Mouse (Mus musculus): ENCODE data around the gene 5730522E02Rik. TPM values are rescaled to one million over a fixed set of nuclear protein-coding genes. Genes with fewer than 3 reads are reported as not detected.

Gene 5730522E02Rik
- total RNA-seq, 2 experiments from 2014 or later = not detected

GRCm38 (mm10) chr11:25644767-25645622 lies 565.6 kb downstream of the 5730522E02Rik start:
- intact Hi-C loops (cut with DNase I) = no loop called here
- DNase-seq = no peak
- Histone ChIP-seq H3K27ac (no peak overlapping the region), H3K4me3 (no peak overlapping the region)
- TF ChIP-seq CTCF (IDR thresholded peaks at IDR 0.05) = no peak

- Histone ChIP-seq H3K27ac (no peak overlapping the region), H3K4me3 (no peak overlapping the region)
- DNase-seq = no peak
- TF ChIP-seq CTCF (IDR thresholded peaks at IDR 0.05) = no peak
- intact Hi-C loops (cut with DNase I) = no loop called here
Measured at GRCm38 (mm10) chr11:25606886-25607285, 603.7 kb downstream of the 5730522E02Rik start.

DNA sequence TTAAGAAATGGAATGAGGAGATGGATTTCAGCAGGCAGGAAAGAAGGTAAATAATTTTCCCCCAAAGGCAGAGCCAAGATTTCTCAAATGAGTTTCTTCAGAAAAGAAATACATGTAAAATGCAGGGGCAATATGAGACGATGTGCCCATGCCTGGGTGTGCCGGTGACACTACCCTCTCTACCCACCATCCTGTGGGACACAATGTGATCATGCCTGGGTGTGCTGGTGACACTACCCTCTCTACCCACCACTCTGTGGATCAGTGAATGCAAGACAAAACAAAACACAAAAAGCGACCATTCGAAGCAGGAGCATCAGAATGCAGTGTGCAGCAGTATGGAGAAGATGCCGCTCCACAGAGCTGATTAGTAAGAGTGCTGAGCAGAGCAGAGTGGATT lies 610.5 kb downstream of the 5730522E02Rik start:
- no peak for TF ChIP-seq CTCF (IDR thresholded peaks at IDR 0.05)
- intact Hi-C loops (cut with DNase I) = no loop called here
- no peak for DNase-seq
- H3K27ac ChIP-seq = no peak overlapping the region
- no peak overlapping the region for H3K4me3 ChIP-seq

GRCm38 (mm10) chr11:25595303-25595702 lies 615.3 kb downstream of the 5730522E02Rik start:
- TF ChIP-seq CTCF (IDR thresholded peaks at IDR 0.05) = no peak
- no peak overlapping the region for H3K27ac ChIP-seq
- no peak overlapping the region for H3K4me3 ChIP-seq
- intact Hi-C loops (cut with DNase I) = no loop called here
- DNase-seq = no peak

GRCm38 (mm10) chr11:25594780-25595179 lies 615.8 kb downstream of the 5730522E02Rik start:
- Histone ChIP-seq H3K27ac (no peak overlapping the region), H3K4me3 (no peak overlapping the region)
- TF ChIP-seq CTCF (IDR thresholded peaks at IDR 0.05) = no peak
- intact Hi-C loops (cut with DNase I) = no loop called here
- DNase-seq = no peak

DNA sequence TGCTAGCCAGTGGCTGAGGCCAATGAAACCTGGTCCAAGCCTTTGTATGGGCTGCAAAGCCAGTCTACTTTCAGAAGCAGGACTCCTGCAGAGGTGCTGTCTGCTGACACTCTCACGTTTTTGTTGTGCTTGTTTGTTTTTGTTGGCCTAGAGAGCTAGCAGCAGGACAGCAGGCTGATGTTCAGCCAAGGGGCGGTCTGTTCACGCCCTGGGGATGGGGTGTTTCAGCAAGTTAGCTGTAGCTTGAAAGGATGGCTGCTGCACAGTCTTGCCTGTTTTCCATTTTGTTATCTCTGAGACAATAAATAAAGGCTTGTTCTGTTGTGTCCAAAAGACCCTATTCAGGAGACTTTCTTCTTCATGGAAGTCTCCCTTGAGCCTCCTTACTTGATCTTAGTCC lies 618.3 kb downstream of the 5730522E02Rik start:
- intact Hi-C loops (cut with DNase I) = no loop called here
- TF ChIP-seq CTCF (IDR thresholded peaks at IDR 0.05) = no peak
- Histone ChIP-seq H3K27ac (no peak overlapping the region), H3K4me3 (no peak overlapping the region)
- no peak for DNase-seq

DNA sequence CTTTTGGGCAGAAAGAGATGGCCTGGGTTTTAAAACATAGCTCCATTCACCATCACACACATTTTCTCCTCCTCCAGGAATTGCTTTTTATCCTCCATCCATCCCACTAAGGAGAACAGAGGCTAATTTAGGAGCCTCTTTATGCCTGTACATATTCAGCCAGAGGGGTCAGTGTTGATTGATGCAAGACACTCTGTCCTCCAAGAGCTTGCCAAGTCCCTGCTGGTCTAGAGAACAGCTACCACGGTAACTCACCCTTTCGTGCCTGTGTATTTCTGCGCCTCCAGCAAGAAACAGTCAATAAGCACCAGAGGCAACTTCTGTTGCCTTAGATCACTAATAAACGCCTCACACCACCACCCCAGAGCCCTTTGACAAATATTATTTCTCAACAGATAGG lies 620.3 kb downstream of the 5730522E02Rik start:
- intact Hi-C loops (cut with DNase I) = no loop called here
- TF ChIP-seq CTCF (IDR thresholded peaks at IDR 0.05) = no peak
- no peak overlapping the region for H3K27ac ChIP-seq
- no peak for DNase-seq
- no peak overlapping the region for H3K4me3 ChIP-seq

GRCm38 (mm10) chr11:25589509-25589908 lies 621.1 kb downstream of the 5730522E02Rik start:
- Histone ChIP-seq H3K27ac (no peak overlapping the region), H3K4me3 (no peak overlapping the region)
- no peak for TF ChIP-seq CTCF (IDR thresholded peaks at IDR 0.05)
- intact Hi-C loops (cut with DNase I) = no loop called here
- no peak for DNase-seq

- no peak overlapping the region for H3K4me3 ChIP-seq
- intact Hi-C loops (cut with DNase I) = no loop called here
- DNase-seq = no peak
- H3K27ac ChIP-seq = no peak overlapping the region
- TF ChIP-seq CTCF (IDR thresholded peaks at IDR 0.05) = no peak
Measured at GRCm38 (mm10) chr11:25574129-25574465, 636.5 kb downstream of the 5730522E02Rik start.

- Histone ChIP-seq H3K4me3 (no peak overlapping the region), H3K27ac (no peak overlapping the region)
- no peak for DNase-seq
- intact Hi-C loops (cut with DNase I) = no loop called here
- no peak for TF ChIP-seq CTCF (IDR thresholded peaks at IDR 0.05)
Measured at GRCm38 (mm10) chr11:25573408-25574128, 637.0 kb downstream of the 5730522E02Rik start.

DNA sequence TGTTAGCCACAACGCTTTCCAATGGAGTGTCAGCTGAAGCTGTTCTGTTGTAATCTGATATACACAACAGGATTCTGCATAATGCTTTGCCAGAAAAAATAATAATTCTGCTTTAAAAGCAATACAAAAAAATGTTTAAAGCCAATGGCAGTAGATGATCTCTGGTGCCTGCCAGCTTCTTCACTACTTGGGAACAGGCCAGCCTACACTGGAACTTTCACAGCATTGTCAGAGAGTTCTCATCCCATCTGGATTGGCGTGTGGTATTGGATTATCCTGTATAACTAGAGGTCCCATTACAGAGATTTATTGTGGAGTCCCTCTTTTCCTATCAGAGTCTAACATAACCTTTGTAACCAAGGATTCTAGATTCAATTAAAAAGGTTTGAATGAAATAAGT lies 639.2 kb downstream of the 5730522E02Rik start:
- intact Hi-C loops (cut with DNase I) = no loop called here
- no peak for TF ChIP-seq CTCF (IDR thresholded peaks at IDR 0.05)
- H3K27ac ChIP-seq = no peak overlapping the region
- no peak overlapping the region for H3K4me3 ChIP-seq
- no peak for DNase-seq

Small RNA genes within 50 kb of the gene (microRNA-seq; reads per million reads assigned to microRNA genes)
- gene Mir6372 = not detected

Other genes starting within 250 kb of the 5730522E02Rik start
- gene Fancl, start 175.4 kb upstream of the 5730522E02Rik start, total RNA-seq (2021) = 1 to 10 TPM; 3.2 to 4.6 TPM

Data from gastrocnemius, adult 2 months (tissue).